Mouse (Mus musculus) T-helper 2 cell (primary cell): ENCODE measurements around the gene Ogfod1.

ENCODE experiments used
- in situ Hi-C: fragments of 300-600 bp; cut with MboI, MseI; formaldehyde crosslinking; loops from one replicate; pipeline ENCODE4 v1.15.1; 2025; ENCODE audit warnings: high pct_unique_total_duplicates

The Ogfod1 gene

DNA sequence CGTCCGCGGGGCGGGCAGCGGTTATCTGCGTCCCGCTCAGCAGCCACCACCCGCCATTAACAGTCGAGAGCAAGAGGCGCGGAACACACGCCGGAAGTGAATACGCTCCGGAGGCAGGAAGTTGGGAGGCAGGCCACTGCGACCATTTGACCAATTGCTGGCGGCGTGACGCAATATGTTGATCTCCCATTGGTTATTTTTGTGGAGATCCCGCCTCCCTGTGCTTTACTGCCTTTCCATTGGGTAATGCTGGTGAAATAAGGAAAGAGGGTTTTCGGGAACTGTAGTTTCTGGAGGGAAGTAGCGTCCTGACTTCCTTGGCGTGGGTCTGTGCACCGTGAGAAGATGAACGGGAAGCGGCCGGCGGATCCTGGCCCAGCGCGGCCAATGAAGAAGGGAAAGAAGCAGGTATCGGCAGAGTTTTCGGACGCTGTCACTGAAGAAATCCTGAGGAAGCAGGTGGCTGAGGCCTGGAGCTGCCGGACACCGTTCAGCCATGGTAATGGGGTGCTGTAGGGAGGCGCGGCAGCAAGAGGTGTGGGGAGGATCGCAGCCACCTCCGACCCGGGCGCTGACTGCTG lies at the start of gene Ogfod1, which contains the start of gene Nudt21:
Gene Ogfod1, plus strand, starts transcription at position 255 of the 581 bp plus-strand sequence.
Gene Nudt21, minus strand, starts transcription at position 88 of the 581 bp plus-strand sequence.
- in situ Hi-C loops = loop anchor here (5.0 kb wide), 1 partner anchor 60 kb away; the partner anchor contains the start of gene Bbs2

DNA sequence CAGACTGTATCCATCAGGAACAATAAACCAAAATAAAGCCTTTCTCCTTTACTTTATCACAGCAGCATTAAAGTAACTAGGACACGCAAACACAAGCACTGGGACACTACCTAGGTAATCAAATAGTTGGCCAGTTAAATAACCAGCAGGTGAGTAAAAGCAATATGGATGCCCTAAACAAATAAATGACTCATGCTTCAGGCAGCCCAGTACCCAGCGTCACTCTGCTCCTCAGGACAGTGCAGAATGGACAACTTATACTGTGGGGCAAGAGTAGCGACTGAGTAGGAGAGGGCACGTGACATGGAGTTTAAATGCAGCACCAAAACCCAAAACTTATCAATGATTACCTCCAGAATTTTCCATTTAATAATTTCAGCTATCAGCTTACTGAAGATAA lies 47.3 kb upstream of the Ogfod1 start:
- in situ Hi-C loops = no loop called here

- in situ Hi-C loops = no loop called here
These were observed 38.0 kb upstream of the Ogfod1 start for GRCm38 (mm10) chr8:93998961-93999360.

DNA sequence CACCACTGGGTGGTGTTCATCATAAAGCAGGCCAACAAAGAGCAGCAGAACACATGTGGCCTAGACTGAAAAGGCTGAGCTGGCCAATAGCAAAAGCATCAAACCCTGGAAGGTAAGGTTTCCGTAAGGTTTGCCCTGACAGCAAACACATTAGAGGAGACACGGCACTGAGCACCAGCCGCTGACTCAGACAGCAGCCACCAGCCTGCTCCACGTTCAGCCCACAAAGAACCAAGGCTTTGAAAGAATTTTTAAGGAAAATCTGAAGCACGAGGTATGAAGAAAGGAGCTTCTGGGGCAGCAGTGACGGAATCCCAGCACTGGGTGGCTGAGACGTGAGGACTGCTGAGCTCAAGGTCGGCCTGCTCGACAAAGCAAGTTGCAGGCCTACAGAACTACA lies 32.9 kb upstream of the Ogfod1 start:
- in situ Hi-C loops = loop anchor here (25.0 kb wide), 1 partner anchor 833 kb away; the partner anchor contains the start of genes Ciapin1 and Coq9

GRCm38 (mm10) chr8:94009243-94009845 lies 27.7 kb upstream of the Ogfod1 start:
- in situ Hi-C loops = loop anchor here (25.0 kb wide), 1 partner anchor 828 kb away; the partner anchor contains the start of genes Ciapin1 and Coq9

DNA sequence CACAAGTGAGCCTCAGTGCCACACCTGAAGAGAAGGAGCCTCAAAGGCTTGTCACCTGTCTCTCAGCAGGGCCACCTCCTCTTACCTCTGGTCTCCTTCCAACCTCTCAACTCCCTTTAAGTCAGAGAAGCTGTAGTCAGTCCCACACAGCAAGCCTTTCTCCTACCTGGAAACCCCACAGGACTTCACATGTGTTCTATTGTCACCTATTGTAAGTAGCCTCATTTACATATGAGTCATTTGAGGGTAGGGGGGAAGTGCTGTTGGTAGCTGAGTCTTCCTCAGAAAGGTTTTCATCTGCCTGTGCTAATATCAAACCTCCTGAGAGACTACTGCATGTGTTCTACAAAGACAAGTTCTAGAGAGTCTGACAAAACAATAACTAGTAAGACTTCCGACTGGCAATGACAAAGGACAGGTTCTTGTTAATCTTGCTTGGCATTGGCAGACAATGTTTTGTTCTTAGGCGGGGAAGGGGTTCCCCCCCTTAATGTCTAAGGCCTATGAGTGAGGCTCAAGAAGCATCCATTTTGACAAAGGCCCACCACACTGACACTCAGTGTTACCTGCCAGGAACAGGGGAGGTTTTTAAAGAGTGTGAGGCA lies 26.8 kb upstream of the Ogfod1 start:
- in situ Hi-C loops = loop anchor here (25.0 kb wide), 1 partner anchor 827 kb away; the partner anchor contains the start of genes Ciapin1 and Coq9

- in situ Hi-C loops = loop anchor here (25.0 kb wide), 1 partner anchor 826 kb away; the partner anchor contains the start of genes Ciapin1 and Coq9
These were observed 25.7 kb upstream of the Ogfod1 start for GRCm38 (mm10) chr8:94011076-94012012.

GRCm38 (mm10) chr8:94012013-94012951 lies 24.7 kb upstream of the Ogfod1 start, which contains the start of gene Amfr:
Gene Amfr (minus strand): TSS chr8:94012842.
- in situ Hi-C loops = loop anchor here (25.0 kb wide), 1 partner anchor 825 kb away; the partner anchor contains the start of genes Ciapin1 and Coq9

GRCm38 (mm10) chr8:94013026-94013612 lies 23.9 kb upstream of the Ogfod1 start:
- in situ Hi-C loops = loop anchor here (25.0 kb wide), 1 partner anchor 824 kb away; the partner anchor contains the start of genes Ciapin1 and Coq9

GRCm38 (mm10) chr8:94023916-94024315 lies 13.1 kb upstream of the Ogfod1 start:
- in situ Hi-C loops = loop anchor here (25.0 kb wide), 1 partner anchor 813 kb away; the partner anchor contains the start of genes Ciapin1 and Coq9

DNA sequence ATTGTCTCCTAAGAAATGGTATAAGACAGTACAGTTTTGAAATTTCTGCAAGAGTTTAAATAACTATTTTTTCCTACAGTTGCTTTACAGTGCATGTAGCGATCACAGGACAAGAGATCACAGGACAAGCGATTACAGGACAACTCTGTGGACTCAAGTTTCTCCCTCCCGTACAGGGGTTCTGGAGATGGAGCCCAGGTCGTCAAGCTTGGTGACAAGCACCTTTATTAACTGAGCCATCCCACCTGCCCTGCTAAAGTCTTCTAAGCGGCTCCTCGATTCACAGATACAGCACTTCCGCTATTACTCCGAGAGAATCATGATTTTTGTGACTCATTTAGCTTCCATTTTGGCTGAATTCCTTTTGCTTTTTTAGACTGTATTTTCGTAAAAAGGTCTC lies 7.3 kb upstream of the Ogfod1 start:
- in situ Hi-C loops = no loop called here

DNA sequence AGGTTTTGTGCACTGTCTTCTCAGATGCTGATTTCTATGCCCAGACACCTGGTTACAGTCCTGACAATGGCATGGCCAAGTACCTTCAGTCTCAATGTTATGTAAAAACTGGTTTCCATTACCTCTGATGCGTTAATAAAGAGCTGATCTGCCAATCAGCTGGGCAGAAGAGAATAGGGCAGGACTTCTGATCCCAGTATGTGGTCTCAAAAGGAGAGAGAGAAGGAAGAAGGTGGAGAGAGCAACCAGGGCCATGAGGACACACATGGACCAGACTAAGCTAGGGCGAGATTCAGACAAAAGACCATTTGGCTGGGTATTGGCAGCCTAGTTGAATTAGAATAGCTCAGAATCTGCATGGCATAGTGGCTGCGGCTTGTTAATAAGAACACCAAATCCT lies 3.4 kb upstream of the Ogfod1 start:
- in situ Hi-C loops = no loop called here

- in situ Hi-C loops = loop anchor here (5.0 kb wide), 1 partner anchor 62 kb away; the partner anchor contains the start of gene Bbs2
These were observed 1.8 kb upstream of the Ogfod1 start for GRCm38 (mm10) chr8:94035200-94035599.

DNA sequence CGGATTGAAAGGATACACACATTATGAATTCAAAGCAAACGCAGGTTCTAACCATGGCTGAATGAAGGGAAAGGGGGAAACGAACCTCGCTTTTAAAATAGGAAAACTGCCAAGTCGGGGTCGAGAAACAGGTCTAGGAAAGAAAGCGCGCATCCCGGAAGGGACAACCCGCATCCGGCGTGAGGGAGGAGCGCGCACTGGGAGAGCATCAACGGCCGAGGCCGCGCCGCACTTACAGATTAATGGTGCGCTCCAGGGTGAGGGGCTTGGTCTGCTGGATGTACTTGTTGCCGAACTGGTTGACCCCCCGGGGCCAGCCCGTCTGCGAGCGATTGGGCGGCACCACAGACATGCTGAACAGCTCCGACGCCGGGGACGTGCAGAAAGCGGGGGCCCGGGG lies 457 bp upstream of the Ogfod1 start:
- in situ Hi-C loops = loop anchor here (5.0 kb wide), 1 partner anchor 61 kb away; the partner anchor contains the start of gene Bbs2

DNA sequence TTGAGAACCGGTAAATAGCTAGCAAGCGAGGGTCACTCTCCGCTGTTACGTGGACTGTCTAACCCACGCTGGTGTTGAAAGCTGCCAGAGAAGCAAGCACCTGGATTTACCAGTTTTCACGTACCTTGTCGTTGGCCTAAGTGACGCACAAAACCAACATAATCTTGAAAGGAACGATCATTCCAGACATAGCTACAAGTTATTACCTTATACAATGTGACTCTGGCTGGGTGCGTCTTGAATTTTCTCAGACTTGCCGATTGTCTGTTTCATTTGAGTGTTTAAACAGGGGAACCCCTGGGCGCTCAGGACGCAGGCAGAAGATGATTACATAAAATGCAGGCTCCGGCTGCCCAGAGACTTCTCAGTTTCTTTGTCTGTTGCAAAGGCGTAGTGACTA lies 808 bp downstream of the Ogfod1 start:
- in situ Hi-C loops = loop anchor here (5.0 kb wide), 1 partner anchor 59 kb away; the partner anchor contains the start of gene Bbs2

- in situ Hi-C loops = no loop called here
These were observed 10.8 kb downstream of the Ogfod1 start for GRCm38 (mm10) chr8:94047845-94048244.

- in situ Hi-C loops = no loop called here
These were observed 15.7 kb downstream of the Ogfod1 start for GRCm38 (mm10) chr8:94052696-94053095.

GRCm38 (mm10) chr8:94057157-94057854 lies 20.3 kb downstream of the Ogfod1 start:
- in situ Hi-C loops = no loop called here
